Mouse (Mus musculus): ENCODE results near the gene Cck. TPM values are rescaled to one million over a fixed set of nuclear protein-coding genes. Genes with fewer than 3 reads are reported as not detected.

Gene Cck
- 0.64 TPM in 1 of 2 replicates, not detected in the other for polyA plus RNA-seq (2016; fragmentation: Nextera tagmentation; extraction: Ambion mirVana)

GRCm38 (mm10) chr9:121495529-121495928 lies at the start of gene Cck:
TSS of gene Cck (minus strand) at chr9:121495694.
- ATAC-seq (ENCODE audit: insufficient number of reproducible peaks, insufficient read depth, low FRiP score, low TSS enrichment, low read depth) = no peak
- peaks cover 62% of the 10 kb centered on the region for H3K27me3 ChIP-seq
- no peak within 1 kb of the TSS for H3K27ac ChIP-seq
- H3K9me3 ChIP-seq = no peaks in the 10 kb centered on the region
- WGBS = 2% methylated on average over 12 of the region's 12 CpGs
- H3K9ac ChIP-seq (replicated peaks) = 0 out of 2 replicates have a peak within 1 kb of the TSS, but pooled peaks have one; percentile 38
- no peaks in the 10 kb centered on the region for H3K36me3 ChIP-seq
- H3K4me1 ChIP-seq (replicated peaks) = peaks cover 21% of the 10 kb centered on the region
- H3K4me2 ChIP-seq = peak within 1 kb of the TSS; percentile 59
- H3K4me3 ChIP-seq (replicated peaks) = peak within 1 kb of the TSS; percentile 36

- no peak overlapping the region for H3K4me2 ChIP-seq
- H3K27me3 ChIP-seq = no peaks in the 10 kb centered on the region
- peaks cover 7% of the 10 kb centered on the region; the same call in 1 of the 2 replicates for H3K4me1 ChIP-seq (replicated peaks)
- peak overlapping the region; percentile 24; the same call in 1 of the 2 replicates for H3K27ac ChIP-seq
- no peaks in the 10 kb centered on the region for H3K36me3 ChIP-seq
- peaks cover 3% of the 10 kb centered on the region; the same call in 1 of the 2 replicates for H3K9me3 ChIP-seq
- no peak overlapping the region for H3K4me3 ChIP-seq (replicated peaks)
- H3K9ac ChIP-seq (replicated peaks) = no peak overlapping the region
- no peak for ATAC-seq (ENCODE audit: insufficient number of reproducible peaks, insufficient read depth, low FRiP score, low TSS enrichment, low read depth)
Measured at GRCm38 (mm10) chr9:121541530-121541929, 46.0 kb upstream of the Cck start.

- no peak for ATAC-seq (ENCODE audit: insufficient number of reproducible peaks, insufficient read depth, low FRiP score, low TSS enrichment, low read depth)
- H3K9me3 ChIP-seq = peaks cover 4% of the 10 kb centered on the region; the same call in 1 of the 2 replicates
Measured at GRCm38 (mm10) chr9:121532626-121533025, 37.1 kb upstream of the Cck start.

GRCm38 (mm10) chr9:121528605-121529357 lies 33.3 kb upstream of the Cck start:
- Histone ChIP-seq H3K4me2 (no peak overlapping the region), H3K9ac (replicated peaks) (no peak overlapping the region), H3K27me3 (no peaks in the 10 kb centered on the region), H3K27ac (no peak overlapping the region), H3K9me3 (no peaks in the 10 kb centered on the region), H3K36me3 (no peaks in the 10 kb centered on the region), H3K4me1 (replicated peaks) (no peaks in the 10 kb centered on the region), H3K4me3 (replicated peaks) (no peak overlapping the region)
- ATAC-seq (ENCODE audit: insufficient number of reproducible peaks, insufficient read depth, low FRiP score, low TSS enrichment, low read depth) = no peak
- WGBS = 61% methylated on average over 8 of the region's 8 CpGs

More at GRCm38 (mm10) chr9:121532626-121533025, 37.1 kb upstream of the Cck start:
- Histone ChIP-seq H3K4me2 (no peak overlapping the region), H3K27me3 (no peaks in the 10 kb centered on the region), H3K4me1 (replicated peaks) (no peaks in the 10 kb centered on the region), H3K9ac (replicated peaks) (no peak overlapping the region), H3K27ac (no peak overlapping the region), H3K4me3 (replicated peaks) (no peak overlapping the region), H3K36me3 (no peaks in the 10 kb centered on the region)
- 65% methylated on average over 9 of the region's 9 CpGs for WGBS

GRCm38 (mm10) chr9:121526171-121526570 lies 30.7 kb upstream of the Cck start:
- Histone ChIP-seq H3K4me2 (no peak overlapping the region), H3K9me3 (no peaks in the 10 kb centered on the region), H3K27ac (no peak overlapping the region), H3K36me3 (no peaks in the 10 kb centered on the region), H3K27me3 (no peaks in the 10 kb centered on the region), H3K9ac (replicated peaks) (no peak overlapping the region), H3K4me1 (replicated peaks) (no peaks in the 10 kb centered on the region), H3K4me3 (replicated peaks) (no peak overlapping the region)
- 82% methylated on average over 6 of the region's 6 CpGs for WGBS
- no peak for ATAC-seq (ENCODE audit: insufficient number of reproducible peaks, insufficient read depth, low FRiP score, low TSS enrichment, low read depth)

GRCm38 (mm10) chr9:121520047-121520446 lies 24.6 kb upstream of the Cck start:
- 83% methylated on average over 5 of the region's 5 CpGs for WGBS
- ATAC-seq (ENCODE audit: insufficient number of reproducible peaks, insufficient read depth, low FRiP score, low TSS enrichment, low read depth) = no peak
- no peaks in the 10 kb centered on the region for H3K9me3 ChIP-seq

GRCm38 (mm10) chr9:121514462-121514861 lies 19.0 kb upstream of the Cck start:
- ATAC-seq (ENCODE audit: insufficient number of reproducible peaks, insufficient read depth, low FRiP score, low TSS enrichment, low read depth) = no peak
- WGBS = 81% methylated on average over 5 of the region's 5 CpGs
- Histone ChIP-seq H3K27me3 (no peaks in the 10 kb centered on the region), H3K27ac (no peak overlapping the region), H3K4me3 (replicated peaks) (no peak overlapping the region), H3K36me3 (no peaks in the 10 kb centered on the region), H3K9ac (replicated peaks) (no peak overlapping the region), H3K9me3 (no peaks in the 10 kb centered on the region), H3K4me2 (no peak overlapping the region), H3K4me1 (replicated peaks) (no peaks in the 10 kb centered on the region)

More at GRCm38 (mm10) chr9:121520047-121520446, 24.6 kb upstream of the Cck start:
- no peak overlapping the region for H3K9ac ChIP-seq (replicated peaks)
- H3K4me1 ChIP-seq (replicated peaks) = no peaks in the 10 kb centered on the region
- no peaks in the 10 kb centered on the region for H3K27me3 ChIP-seq
- H3K4me3 ChIP-seq (replicated peaks) = no peak overlapping the region
- no peaks in the 10 kb centered on the region for H3K36me3 ChIP-seq
- H3K27ac ChIP-seq = no peak overlapping the region
- H3K4me2 ChIP-seq = no peak overlapping the region

- Histone ChIP-seq H3K4me1 (replicated peaks) (no peaks in the 10 kb centered on the region), H3K4me2 (no peak overlapping the region), H3K27ac (no peak overlapping the region), H3K9me3 (no peaks in the 10 kb centered on the region), H3K9ac (replicated peaks) (no peak overlapping the region), H3K27me3 (no peaks in the 10 kb centered on the region), H3K4me3 (replicated peaks) (no peak overlapping the region), H3K36me3 (no peaks in the 10 kb centered on the region)
- WGBS = 88% methylated on average over 4 of the region's 4 CpGs
- no peak for ATAC-seq (ENCODE audit: insufficient number of reproducible peaks, insufficient read depth, low FRiP score, low TSS enrichment, low read depth)
Measured at GRCm38 (mm10) chr9:121511911-121512310, 16.4 kb upstream of the Cck start.

GRCm38 (mm10) chr9:121506478-121507180 lies 11.1 kb upstream of the Cck start:
- Histone ChIP-seq H3K4me2 (no peak overlapping the region), H3K4me1 (replicated peaks) (no peaks in the 10 kb centered on the region), H3K27ac (no peak overlapping the region), H3K36me3 (no peaks in the 10 kb centered on the region), H3K9me3 (no peaks in the 10 kb centered on the region), H3K4me3 (replicated peaks) (no peak overlapping the region), H3K9ac (replicated peaks) (no peak overlapping the region), H3K27me3 (no peaks in the 10 kb centered on the region)
- no peak for ATAC-seq (ENCODE audit: insufficient number of reproducible peaks, insufficient read depth, low FRiP score, low TSS enrichment, low read depth)
- 70% methylated on average over 8 of the region's 8 CpGs for WGBS

- Histone ChIP-seq H3K27ac (no peak overlapping the region), H3K9me3 (no peaks in the 10 kb centered on the region), H3K4me2 (no peak overlapping the region), H3K4me1 (replicated peaks) (no peaks in the 10 kb centered on the region), H3K9ac (replicated peaks) (no peak overlapping the region), H3K27me3 (no peaks in the 10 kb centered on the region), H3K36me3 (no peaks in the 10 kb centered on the region), H3K4me3 (replicated peaks) (no peak overlapping the region)
- WGBS = 84% methylated on average over 8 of the region's 8 CpGs
- no peak for ATAC-seq (ENCODE audit: insufficient number of reproducible peaks, insufficient read depth, low FRiP score, low TSS enrichment, low read depth)
Measured at GRCm38 (mm10) chr9:121505346-121505745, 9.9 kb upstream of the Cck start.

- Histone ChIP-seq H3K27me3 (peaks cover 62% of the 10 kb centered on the region), H3K4me2 (peak overlapping the region; percentile 41; the same call in 1 of the 2 replicates), H3K4me3 (replicated peaks) (no peak overlapping the region), H3K9me3 (no peaks in the 10 kb centered on the region), H3K9ac (replicated peaks) (no peak overlapping the region), H3K27ac (no peak overlapping the region), H3K4me1 (replicated peaks) (peaks cover 21% of the 10 kb centered on the region), H3K36me3 (no peaks in the 10 kb centered on the region)
- WGBS = 26% methylated on average over 10 of the region's 10 CpGs
- no peak for ATAC-seq (ENCODE audit: insufficient number of reproducible peaks, insufficient read depth, low FRiP score, low TSS enrichment, low read depth)
Measured at GRCm38 (mm10) chr9:121496102-121496501, 608 bp upstream of the Cck start.

Data from limb, embryonic 12.5 days (tissue).